Mouse (Mus musculus): ENCODE data around the gene Nme8.

GRCm38 (mm10) chr13:19640203-19640851, 57.3 kb downstream of the Nme8 start:
- TF ChIP-seq NRF1 (IDR thresholded peaks at IDR 0.05; ENCODE audit: low read depth, low read length) (no peak), USF1 (IDR thresholded peaks at IDR 0.05; ENCODE audit: low read depth, low read length) (no peak), ZMIZ1 (IDR thresholded peaks at IDR 0.05; ENCODE audit: low read depth, low read length) (no peak), TCF12 (IDR thresholded peaks at IDR 0.05; ENCODE audit: low read depth, low read length) (no peak), MAX (IDR thresholded peaks at IDR 0.05; ENCODE audit: low read length) (no peak)
